Mouse (Mus musculus): ENCODE data around the gene Serpinb9e. TPM values are rescaled to one million over a fixed set of nuclear protein-coding genes. Genes with fewer than 3 reads are reported as not detected.
"Not testable (repeated sequence)": the region's sequence is repeated elsewhere in the genome, so short reads cannot be mapped to it uniquely, and the experiment has no call there.

The Serpinb9e gene
- polyA plus RNA-seq (2015; fragmentation: Nextera tagmentation; extraction: Ambion mirVana) = not detected in 2 replicates

DNA sequence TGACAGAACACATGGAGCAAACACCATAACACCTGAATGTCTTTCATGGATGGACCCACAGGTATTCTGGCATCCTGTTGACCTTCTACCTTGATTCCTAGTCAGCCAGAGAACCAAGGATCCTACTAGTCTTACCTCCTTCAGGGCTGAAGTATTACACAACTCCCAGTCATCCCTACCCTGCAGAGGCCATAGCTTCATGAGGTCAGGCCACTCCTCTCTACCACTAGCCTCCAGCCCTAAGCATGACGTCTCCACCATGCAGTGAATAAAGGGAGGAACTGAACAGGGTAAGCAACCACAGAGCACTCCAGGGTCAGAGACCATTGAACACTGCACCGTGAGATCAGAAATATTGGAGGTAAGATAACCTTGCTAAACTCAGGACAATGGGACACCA lies at the start of gene Serpinb9e:
Gene Serpinb9e, plus strand, starts transcription at position 301 of the 400 bp plus-strand sequence.
- not testable (repeated sequence) for H3K4me1 ChIP-seq (ENCODE audit: control insufficient read depth, insufficient read depth, low read length); H3K27me3 ChIP-seq (ENCODE audit: control insufficient read depth, insufficient read depth, low read length); H3K4me3 ChIP-seq (replicated peaks; ENCODE audit: low read length); H3K27ac ChIP-seq (ENCODE audit: low read length); ATAC-seq (ENCODE audit: insufficient read depth, low FRiP score); H3K36me3 ChIP-seq (ENCODE audit: control insufficient read depth, insufficient read depth, low read length); H3K9ac ChIP-seq (ENCODE audit: low read length); H3K9me3 ChIP-seq (replicated peaks; ENCODE audit: control insufficient read depth, low read length); H3K4me2 ChIP-seq (ENCODE audit: low read depth, low read length)
- whole genome bisulfite sequencing = 84% methylated on average over 2 of the region's 2 CpGs

DNA sequence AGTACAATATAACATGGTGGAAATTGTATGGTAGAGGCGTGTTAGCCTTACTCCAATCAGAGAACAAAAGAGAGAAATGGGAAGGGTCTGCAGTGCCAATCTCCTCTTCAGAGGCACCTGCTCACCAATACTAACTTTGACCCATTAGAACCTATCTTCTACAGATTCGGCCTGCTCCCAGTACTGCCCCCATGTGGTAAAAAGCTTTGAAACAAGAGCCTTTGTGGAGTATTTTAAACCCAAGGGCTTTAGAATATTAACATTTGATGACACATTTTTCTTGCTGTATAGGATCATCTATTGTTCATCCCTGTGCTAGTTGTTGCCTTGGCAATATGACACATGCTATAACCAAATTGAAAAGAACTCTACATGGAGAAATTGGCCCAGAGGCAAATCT lies 49.7 kb upstream of the Serpinb9e start:
- Histone ChIP-seq H3K36me3 (ENCODE audit: control insufficient read depth, insufficient read depth, low read length) (no peaks in the 10 kb centered on the region), H3K27ac (ENCODE audit: low read length) (no peak overlapping the region), H3K9me3 (replicated peaks; ENCODE audit: control insufficient read depth, low read length) (no peaks in the 10 kb centered on the region), H3K4me3 (replicated peaks; ENCODE audit: low read length) (no peak overlapping the region), H3K27me3 (ENCODE audit: control insufficient read depth, insufficient read depth, low read length) (no peaks in the 10 kb centered on the region), H3K9ac (ENCODE audit: low read length) (no peak overlapping the region), H3K4me2 (ENCODE audit: low read depth, low read length) (no peak overlapping the region), H3K4me1 (ENCODE audit: control insufficient read depth, insufficient read depth, low read length) (no peaks in the 10 kb centered on the region)
- WGBS = 53% methylated on average over 2 of the region's 2 CpGs
- ATAC-seq (ENCODE audit: insufficient read depth, low FRiP score) = no peak

DNA sequence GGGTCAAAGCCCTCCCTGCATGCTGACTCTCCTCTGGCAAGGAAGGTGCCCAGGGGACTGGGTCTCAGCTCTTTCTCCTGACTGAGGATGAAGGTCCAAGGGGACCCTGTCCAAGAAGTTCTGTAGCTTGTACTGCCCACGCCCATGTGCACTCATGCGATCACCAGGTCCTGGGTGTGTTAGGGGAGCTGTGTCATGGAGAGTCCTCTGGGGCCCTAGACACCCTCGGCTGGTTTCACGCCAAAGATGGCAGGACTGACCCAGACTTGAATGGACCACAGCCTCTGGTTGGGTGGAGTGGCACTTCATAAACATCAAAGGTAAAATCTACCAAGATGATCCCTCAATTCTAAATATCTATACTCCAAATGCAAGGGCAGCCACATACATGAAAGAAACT lies 59.2 kb downstream of the Serpinb9e start:
- H3K4me3 ChIP-seq (replicated peaks; ENCODE audit: low read length); H3K9me3 ChIP-seq (replicated peaks; ENCODE audit: control insufficient read depth, low read length); ATAC-seq (ENCODE audit: insufficient read depth, low FRiP score); H3K4me2 ChIP-seq (ENCODE audit: low read depth, low read length); H3K4me1 ChIP-seq (ENCODE audit: control insufficient read depth, insufficient read depth, low read length); H3K9ac ChIP-seq (ENCODE audit: low read length); H3K27ac ChIP-seq (ENCODE audit: low read length); H3K36me3 ChIP-seq (ENCODE audit: control insufficient read depth, insufficient read depth, low read length); H3K27me3 ChIP-seq (ENCODE audit: control insufficient read depth, insufficient read depth, low read length): not testable (repeated sequence)
- WGBS = 87% methylated on average over 4 of the region's 4 CpGs

Other genes starting within 250 kb of the Serpinb9e start
- gene Serpinb9, start 246.4 kb upstream of the Serpinb9e start, polyA plus RNA-seq (2015; fragmentation: Nextera tagmentation; extraction: Ambion mirVana) = 9.3 and 10.3 TPM in 2 replicates
- not detected in 2 replicates for gene Serpinb9b, start 222.2 kb upstream of the Serpinb9e start, polyA plus RNA-seq (2015; fragmentation: Nextera tagmentation; extraction: Ambion mirVana)
- 0.96 and 2.2 TPM in 2 replicates for gene Serpinb1b, start 171.0 kb upstream of the Serpinb9e start, polyA plus RNA-seq (2015; fragmentation: Nextera tagmentation; extraction: Ambion mirVana)
- not detected in 2 replicates for gene Serpinb9c, start 89.9 kb upstream of the Serpinb9e start, polyA plus RNA-seq (2015; fragmentation: Nextera tagmentation; extraction: Ambion mirVana)
- gene Serpinb9d, start 56.7 kb upstream of the Serpinb9e start, polyA plus RNA-seq (2015; fragmentation: Nextera tagmentation; extraction: Ambion mirVana) = not detected in 2 replicates
- gene Serpinb9f, start 74.5 kb downstream of the Serpinb9e start, polyA plus RNA-seq (2015; fragmentation: Nextera tagmentation; extraction: Ambion mirVana) = not detected in 2 replicates
- not detected in 2 replicates for gene Gm11397, start 146.1 kb downstream of the Serpinb9e start, polyA plus RNA-seq (2015; fragmentation: Nextera tagmentation; extraction: Ambion mirVana)
- gene Serpinb9g, start 235.2 kb downstream of the Serpinb9e start, polyA plus RNA-seq (2015; fragmentation: Nextera tagmentation; extraction: Ambion mirVana) = not detected in 2 replicates